Mouse (Mus musculus): ENCODE results near the gene Kcnq1.

DNA sequence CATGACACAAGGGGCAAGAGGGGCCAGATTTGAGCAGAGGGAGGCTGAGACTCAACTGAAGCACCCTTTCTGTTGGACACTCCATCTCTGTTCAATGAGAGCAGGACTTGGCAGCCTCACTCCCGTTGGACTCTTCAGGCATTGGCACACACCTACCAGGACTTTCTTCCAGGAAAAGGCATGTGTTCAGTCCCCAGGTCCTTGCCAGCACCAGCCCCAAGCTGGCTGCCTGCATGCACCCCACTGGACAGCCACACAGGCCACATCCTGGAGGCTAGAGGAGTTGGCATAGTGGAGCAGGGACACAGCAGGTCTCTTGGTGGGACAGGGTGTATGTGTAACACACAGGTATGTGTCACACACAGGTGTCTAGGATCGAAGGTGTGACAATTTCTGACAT, 341.0 kb downstream of the Kcnq1 start:
- no peak for TF ChIP-seq CEBPB (IDR thresholded peaks at IDR 0.05; ENCODE audit: low read depth)
- no peak for TF ChIP-seq CTCF (IDR thresholded peaks at IDR 0.05; ENCODE audit: control insufficient read depth, insufficient read depth, insufficient read length)
- no peak for TF ChIP-seq MAX (IDR thresholded peaks at IDR 0.05)
- no peak for TF ChIP-seq MYOG (IDR thresholded peaks at IDR 0.05; ENCODE audit: control insufficient read depth, extremely low read depth, insufficient read length)
- no peak for TF ChIP-seq USF1 (IDR thresholded peaks at IDR 0.05; ENCODE audit: low read depth)
- TF ChIP-seq MYOD1 (IDR thresholded peaks at IDR 0.05; ENCODE audit: control insufficient read depth, insufficient read length, low read depth): no peak

Measured in C2C12 (cell line).